In genomic region chr13:37467795-37468194, GRCm38 (mm10) we compare ENCODE assay signal across 8 mouse cellular contexts.
DNase-seq lines count a peak whose midpoint lies in the region; ATAC-seq and TF ChIP-seq lines count a peak whose summit lies in the region.

No protein-coding gene starts in this region.

- no peak for TF ChIP-seq POLR2A in limb, embryonic 14.5 days (IDR thresholded peaks at IDR 0.05; ENCODE audit: borderline replicate concordance, extremely low read depth, insufficient read depth, insufficient read length)

- no peaks in the 10 kb centered on the region for H3K36me3 ChIP-seq in midbrain, embryonic 10.5 days
- no peaks in the 10 kb centered on the region for H3K36me3 ChIP-seq in midbrain, embryonic 11.5 days (ENCODE audit: control insufficient read depth, insufficient read depth, low read length)
- no peaks in the 10 kb centered on the region for H3K36me3 ChIP-seq in intestine, postnatal 0 days (ENCODE audit: control insufficient read depth, insufficient read depth)
- no peaks in the 10 kb centered on the region for H3K36me3 ChIP-seq in limb, embryonic 14.5 days (ENCODE audit: control insufficient read depth, insufficient read depth, low read length)
- no peaks in the 10 kb centered on the region for H3K36me3 ChIP-seq in neural tube, embryonic 13.5 days

- peak; percentile 78 for TF ChIP-seq CTCF in intestine, postnatal 0 days (IDR thresholded peaks at IDR 0.05; ENCODE audit: low read depth)

- H3K4me2 ChIP-seq in midbrain, embryonic 11.5 days, result no peak overlapping the region
- peak overlapping the region; percentile 22 for H3K4me2 ChIP-seq in intestine, postnatal 0 days (replicated peaks; ENCODE audit: low read depth)
- H3K4me2 ChIP-seq in limb, embryonic 14.5 days (replicated peaks; ENCODE audit: low read depth, low read length, severe bottlenecking), result no peak overlapping the region
- peak overlapping the region; percentile 31 for H3K4me2 ChIP-seq in neural tube, embryonic 13.5 days

- no peak overlapping the region for H3K4me3 ChIP-seq in midbrain, embryonic 10.5 days
- no peak overlapping the region for H3K4me3 ChIP-seq in midbrain, embryonic 11.5 days (ENCODE audit: low read depth, low read length)
- no peak overlapping the region for H3K4me3 ChIP-seq in intestine, postnatal 0 days (ENCODE audit: low read depth, low read length)
- H3K4me3 ChIP-seq in limb, embryonic 14.5 days (replicated peaks; ENCODE audit: low read length), result no peak overlapping the region
- no peak overlapping the region for H3K4me3 ChIP-seq in neural tube, embryonic 13.5 days

- peak; percentile 46 for DNase-seq in midbrain, embryonic 10.5 days (ENCODE audit: low spot score)
- DNase-seq in midbrain, embryonic 11.5 days (ENCODE audit: low spot score, missing footprints), result no peak
- peak; percentile 49 to 60 for DNase-seq in cerebellum, postnatal 36 days
- DNase-seq in limb, embryonic 14.5 days (ENCODE audit: low spot score), result peak; percentile 72
- DNase-seq in thymus, postnatal 4 days, result peak; percentile 88

- H3K4me1 ChIP-seq in midbrain, embryonic 10.5 days, result peaks cover 8% of the 10 kb centered on the region
- no peaks in the 10 kb centered on the region for H3K4me1 ChIP-seq in midbrain, embryonic 11.5 days (ENCODE audit: control insufficient read depth, insufficient read depth, low read length)
- peaks cover 19% of the 10 kb centered on the region; the same call in 1 of the 2 replicates for H3K4me1 ChIP-seq in intestine, postnatal 0 days (replicated peaks; ENCODE audit: control insufficient read depth, insufficient read depth, low read length)
- H3K4me1 ChIP-seq in limb, embryonic 14.5 days (ENCODE audit: control insufficient read depth, insufficient read depth, low read length), result peaks cover 11% of the 10 kb centered on the region; the same call in 1 of the 2 replicates
- peaks cover 17% of the 10 kb centered on the region for H3K4me1 ChIP-seq in neural tube, embryonic 13.5 days (replicated peaks)

- H3K9ac ChIP-seq in midbrain, embryonic 11.5 days (ENCODE audit: low read length), result no peak overlapping the region
- H3K9ac ChIP-seq in intestine, postnatal 0 days (ENCODE audit: low read depth, low read length), result no peak overlapping the region
- peak overlapping the region; percentile 12; the same call in 1 of the 2 replicates for H3K9ac ChIP-seq in limb, embryonic 14.5 days (ENCODE audit: low read depth, low read length, severe bottlenecking)
- 0 out of 2 replicates have a peak overlapping the region, but pooled peaks have one; percentile 38 for H3K9ac ChIP-seq in neural tube, embryonic 13.5 days

- ATAC-seq in midbrain, embryonic 11.5 days (ENCODE audit: low FRiP score), result no peak
- peak; percentile 82 for ATAC-seq in granulocyte monocyte progenitor cell, adult 5-6 weeks (replicated peaks; ENCODE audit: poor library complexity, severe bottlenecking)
- ATAC-seq in intestine, postnatal 0 days, result peak; percentile 55
- ATAC-seq in limb, embryonic 14.5 days (ENCODE audit: low FRiP score, low read depth), result no peak
- no peak for ATAC-seq in neural tube, embryonic 13.5 days (ENCODE audit: low read depth)

- no peaks in the 10 kb centered on the region for H3K9me3 ChIP-seq in midbrain, embryonic 10.5 days (replicated peaks)
- H3K9me3 ChIP-seq in midbrain, embryonic 11.5 days (ENCODE audit: control insufficient read depth, low read length), result no peaks in the 10 kb centered on the region
- no peaks in the 10 kb centered on the region for H3K9me3 ChIP-seq in intestine, postnatal 0 days (ENCODE audit: control insufficient read depth)
- H3K9me3 ChIP-seq in limb, embryonic 14.5 days (ENCODE audit: control insufficient read depth, low read length), result no peaks in the 10 kb centered on the region
- no peaks in the 10 kb centered on the region; the same call in 1 of the 2 replicates for H3K9me3 ChIP-seq in neural tube, embryonic 13.5 days

- peak overlapping the region; percentile 43 for H3K27ac ChIP-seq in midbrain, embryonic 10.5 days (replicated peaks)
- no peak overlapping the region for H3K27ac ChIP-seq in midbrain, embryonic 11.5 days (ENCODE audit: low read depth, low read length)
- H3K27ac ChIP-seq in intestine, postnatal 0 days (ENCODE audit: low read depth, low read length), result peak overlapping the region; percentile 51
- H3K27ac ChIP-seq in limb, embryonic 14.5 days (replicated peaks; ENCODE audit: low read depth, low read length), result no peak overlapping the region
- no peak overlapping the region; the same call in 1 of the 2 replicates for H3K27ac ChIP-seq in neural tube, embryonic 13.5 days (replicated peaks)

- H3K27me3 ChIP-seq in midbrain, embryonic 10.5 days (ENCODE audit: low read depth, poor library complexity, severe bottlenecking), result peaks cover 42% of the 10 kb centered on the region
- H3K27me3 ChIP-seq in midbrain, embryonic 11.5 days (ENCODE audit: control insufficient read depth, insufficient read depth, low read length), result no peaks in the 10 kb centered on the region; the same call in none of the 2 replicates
- H3K27me3 ChIP-seq in intestine, postnatal 0 days (replicated peaks; ENCODE audit: control insufficient read depth, insufficient read depth, low read length), result no peaks in the 10 kb centered on the region
- no peaks in the 10 kb centered on the region for H3K27me3 ChIP-seq in limb, embryonic 14.5 days (ENCODE audit: control insufficient read depth, insufficient read depth, low read length)
- H3K27me3 ChIP-seq in neural tube, embryonic 13.5 days, result peaks cover 9% of the 10 kb centered on the region

- 15% methylated on average over 8 of the region's 8 CpGs for WGBS in midbrain, embryonic 10.5 days
- 10% methylated on average over 8 of the region's 8 CpGs for whole genome bisulfite sequencing in midbrain, embryonic 11.5 days
- WGBS in intestine, postnatal 0 days, result 9% methylated on average over 8 of the region's 8 CpGs
- 10% methylated on average over 8 of the region's 8 CpGs for WGBS in limb, embryonic 14.5 days
- 15% methylated on average over 8 of the region's 8 CpGs for WGBS in neural tube, embryonic 13.5 days

Comparison
In these comparisons a context has a peak if more than half of its experiments do, and no peak if none do; other contexts are left out.
1. H3K27ac ChIP-seq: peak in midbrain, embryonic 10.5 days (single experiment) and intestine, postnatal 0 days (single experiment); none in midbrain, embryonic 11.5 days (single experiment), limb, embryonic 14.5 days (single experiment) and neural tube, embryonic 13.5 days (single experiment).
2. ATAC-seq: peak in granulocyte monocyte progenitor cell, adult 5-6 weeks (single experiment) and intestine, postnatal 0 days (single experiment); none in midbrain, embryonic 11.5 days (single experiment), limb, embryonic 14.5 days (single experiment) and neural tube, embryonic 13.5 days (single experiment).
3. H3K4me2 ChIP-seq: peak in intestine, postnatal 0 days (single experiment) and neural tube, embryonic 13.5 days (single experiment); none in midbrain, embryonic 11.5 days (single experiment) and limb, embryonic 14.5 days (single experiment).
4. H3K9ac ChIP-seq: peak in limb, embryonic 14.5 days (single experiment) and neural tube, embryonic 13.5 days (single experiment); none in midbrain, embryonic 11.5 days (single experiment) and intestine, postnatal 0 days (single experiment).